Mouse (Mus musculus) ES-E14 (cell line): ENCODE measurements around the gene Pla2g7.

Experiments used
- CHD2 ChIP-seq: IDR thresholded peaks from 2 replicates; pipeline ENCODE4 v1.6.1; 2014; ENCODE audit warnings: mild to moderate bottlenecking, low read depth, low read length, inconsistent platforms
- HCFC1 ChIP-seq: IDR thresholded peaks from 2 replicates; pipeline ENCODE4 v1.6.1; 2012; ENCODE audit warnings: low read length, inconsistent platforms, borderline replicate concordance; ENCODE audit not compliant: insufficient read depth
- ZC3H11A ChIP-seq: IDR thresholded peaks from 2 replicates; pipeline ENCODE4 v1.6.1; 2012; ENCODE audit warnings: low read depth, mild to moderate bottlenecking, inconsistent platforms, low read length, borderline replicate concordance
- ZNF384 ChIP-seq: IDR thresholded peaks from 2 replicates; pipeline ENCODE4 v1.6.1; 2012; ENCODE audit warnings: low read depth, low read length, inconsistent platforms

GRCm38 (mm10) chr17:43606704-43607103 lies 38.8 kb downstream of the Pla2g7 start:
- TF ChIP-seq ZC3H11A (peak; percentile 90), ZNF384 (no peak), CHD2 (no peak), HCFC1 (no peak)
